Mouse (Mus musculus): ENCODE measurements around the gene Nemp2. TPM values are rescaled to one million over a fixed set of nuclear protein-coding genes. Genes with fewer than 3 reads are reported as not detected.

Nemp2 gene
- polyA plus RNA-seq, 1 experiment, result 2.3 TPM

DNA sequence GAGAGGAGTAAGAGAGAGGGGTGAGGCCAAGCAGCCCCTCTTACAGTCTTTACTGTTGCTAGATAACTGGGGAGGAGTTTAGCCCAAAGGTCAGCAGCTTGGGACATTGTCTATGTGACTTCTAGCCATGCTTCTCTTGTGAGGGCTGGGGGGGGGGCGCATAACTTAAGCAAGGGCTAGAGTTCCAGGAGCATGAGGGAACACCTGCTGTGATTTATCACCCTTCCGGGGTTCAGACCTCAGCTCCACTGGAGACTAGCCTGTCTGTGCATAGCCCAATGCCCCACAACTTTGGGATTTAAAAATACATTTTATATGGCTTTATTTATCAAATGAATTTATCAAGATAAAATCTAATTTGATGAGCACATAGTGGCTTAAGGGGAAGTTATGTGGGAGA, 7.6 kb downstream of the Nemp2 start:
- Histone ChIP-seq H3K27me3 (ENCODE audit: control insufficient read depth, insufficient read depth, low read length) (no peaks in the 10 kb centered on the region), H3K27ac (ENCODE audit: insufficient read depth, low read depth, low read length) (no peak overlapping the region), H3K4me1 (ENCODE audit: control insufficient read depth, insufficient read depth, insufficient read length, low read length) (no peaks in the 10 kb centered on the region), H3K36me3 (ENCODE audit: control insufficient read depth, insufficient read depth, low read length) (no peaks in the 10 kb centered on the region), H3K4me3 (ENCODE audit: low read depth, low read length) (no peak overlapping the region)
- 85% methylated on average over 2 of the region's 2 CpGs for WGBS
- TF ChIP-seq CTCF (IDR thresholded peaks at IDR 0.05; ENCODE audit: extremely low read depth, insufficient read length, insufficient replicate concordance, low read depth, low read length), result no peak
- no peak for TF ChIP-seq POLR2A (IDR thresholded peaks at IDR 0.05; ENCODE audit: low read depth, low read length)

GRCm38 (mm10) chr1:52639090-52639489, 8.6 kb downstream of the Nemp2 start:
- Histone ChIP-seq H3K4me3 (ENCODE audit: low read depth, low read length) (no peak overlapping the region), H3K27me3 (ENCODE audit: control insufficient read depth, insufficient read depth, low read length) (no peaks in the 10 kb centered on the region), H3K36me3 (ENCODE audit: control insufficient read depth, insufficient read depth, low read length) (no peaks in the 10 kb centered on the region), H3K27ac (ENCODE audit: insufficient read depth, low read depth, low read length) (no peak overlapping the region), H3K4me1 (ENCODE audit: control insufficient read depth, insufficient read depth, insufficient read length, low read length) (no peaks in the 10 kb centered on the region)
- TF ChIP-seq CTCF (IDR thresholded peaks at IDR 0.05; ENCODE audit: extremely low read depth, insufficient read length, insufficient replicate concordance, low read depth, low read length) (no peak), POLR2A (IDR thresholded peaks at IDR 0.05; ENCODE audit: low read depth, low read length) (no peak)
- WGBS, result 90% methylated on average over 7 of the region's 7 CpGs

DNA sequence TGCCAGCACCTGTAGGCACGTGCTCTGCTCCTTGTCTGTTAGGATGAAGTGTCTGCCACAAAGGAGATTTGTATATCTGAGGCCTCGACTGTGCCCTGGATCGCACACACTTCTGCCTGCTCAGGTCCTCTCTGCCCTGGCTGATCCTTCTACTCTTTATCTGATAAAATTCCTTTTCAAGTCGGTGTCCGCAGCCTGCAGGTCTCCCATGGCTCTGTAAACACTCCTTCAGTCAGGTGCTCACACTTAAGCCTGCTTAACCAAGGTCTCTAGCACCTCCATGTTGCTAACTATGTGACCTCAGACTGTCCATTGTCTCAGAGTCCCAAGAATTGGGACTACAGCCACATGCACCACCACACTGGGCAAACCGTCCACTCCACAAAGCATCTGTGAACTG, 9.8 kb downstream of the Nemp2 start:
- no peak for TF ChIP-seq POLR2A (IDR thresholded peaks at IDR 0.05; ENCODE audit: low read depth, low read length)
- TF ChIP-seq CTCF (IDR thresholded peaks at IDR 0.05; ENCODE audit: extremely low read depth, insufficient read length, insufficient replicate concordance, low read depth, low read length), result no peak
- Histone ChIP-seq H3K27me3 (ENCODE audit: control insufficient read depth, insufficient read depth, low read length) (no peaks in the 10 kb centered on the region), H3K27ac (ENCODE audit: insufficient read depth, low read depth, low read length) (no peak overlapping the region), H3K4me1 (ENCODE audit: control insufficient read depth, insufficient read depth, insufficient read length, low read length) (no peaks in the 10 kb centered on the region), H3K4me3 (ENCODE audit: low read depth, low read length) (no peak overlapping the region), H3K36me3 (ENCODE audit: control insufficient read depth, insufficient read depth, low read length) (no peaks in the 10 kb centered on the region)
- WGBS, result 76% methylated on average over 6 of the region's 6 CpGs

DNA sequence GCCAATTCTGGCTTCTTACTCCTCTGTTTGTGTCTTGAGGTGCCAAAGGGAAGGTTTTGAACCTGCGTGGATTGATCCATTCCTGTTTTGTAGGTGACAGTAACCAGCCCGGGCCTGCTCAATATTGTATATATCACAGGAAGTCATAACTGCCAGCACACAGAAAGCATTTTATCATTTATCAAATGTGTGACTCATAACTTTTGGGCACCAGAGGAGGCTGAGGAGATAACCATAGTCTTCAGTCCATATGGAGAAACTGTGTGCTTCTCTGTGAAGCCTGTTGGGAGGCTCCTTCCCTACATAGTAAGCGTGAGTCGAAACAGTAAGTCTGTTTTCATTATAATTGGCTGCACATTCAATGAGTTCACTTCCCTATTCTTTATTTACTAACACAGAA, 10.2 kb downstream of the Nemp2 start:
- Histone ChIP-seq H3K4me1 (ENCODE audit: control insufficient read depth, insufficient read depth, insufficient read length, low read length) (no peaks in the 10 kb centered on the region), H3K4me3 (ENCODE audit: low read depth, low read length) (no peak overlapping the region), H3K36me3 (ENCODE audit: control insufficient read depth, insufficient read depth, low read length) (no peaks in the 10 kb centered on the region), H3K27me3 (ENCODE audit: control insufficient read depth, insufficient read depth, low read length) (no peaks in the 10 kb centered on the region), H3K27ac (ENCODE audit: insufficient read depth, low read depth, low read length) (no peak overlapping the region)
- TF ChIP-seq POLR2A (IDR thresholded peaks at IDR 0.05; ENCODE audit: low read depth, low read length) (no peak), CTCF (IDR thresholded peaks at IDR 0.05; ENCODE audit: extremely low read depth, insufficient read length, insufficient replicate concordance, low read depth, low read length) (no peak)
- WGBS, result 84% methylated on average over 4 of the region's 4 CpGs

- Histone ChIP-seq H3K4me1 (ENCODE audit: control insufficient read depth, insufficient read depth, insufficient read length, low read length) (no peaks in the 10 kb centered on the region), H3K4me3 (ENCODE audit: low read depth, low read length) (no peak overlapping the region), H3K36me3 (ENCODE audit: control insufficient read depth, insufficient read depth, low read length) (0 out of 2 replicates have a peak, but pooled peaks cover 3% of the 10 kb centered on the region), H3K27ac (ENCODE audit: insufficient read depth, low read depth, low read length) (no peak overlapping the region), H3K27me3 (ENCODE audit: control insufficient read depth, insufficient read depth, low read length) (no peaks in the 10 kb centered on the region)
- no peak for TF ChIP-seq POLR2A (IDR thresholded peaks at IDR 0.05; ENCODE audit: low read depth, low read length)
- TF ChIP-seq CTCF (IDR thresholded peaks at IDR 0.05; ENCODE audit: extremely low read depth, insufficient read length, insufficient replicate concordance, low read depth, low read length), result no peak
- 74% methylated on average over 11 of the region's 11 CpGs for WGBS
These were observed 17.9 kb downstream of the Nemp2 start for GRCm38 (mm10) chr1:52648153-52649027.

DNA sequence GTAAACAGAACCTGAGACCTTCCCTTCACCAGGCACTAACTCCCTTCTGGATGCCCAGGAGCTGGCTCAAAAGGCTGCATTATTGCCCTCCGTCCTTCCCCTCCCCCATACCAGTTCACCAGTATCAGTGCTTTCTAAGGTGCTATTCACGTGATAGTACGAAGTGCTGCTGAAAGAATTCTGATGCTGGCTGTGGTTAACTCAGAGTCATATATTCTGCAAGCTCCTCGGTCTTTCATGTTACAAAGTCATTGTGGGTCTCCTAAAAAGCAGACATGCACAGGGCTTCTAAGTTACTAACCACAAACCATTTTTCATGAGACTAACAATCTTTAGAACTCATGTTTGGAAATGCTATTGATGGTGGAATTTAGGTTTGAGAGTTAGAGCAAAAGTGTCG, 19.6 kb downstream of the Nemp2 start:
- Histone ChIP-seq H3K27me3 (ENCODE audit: control insufficient read depth, insufficient read depth, low read length) (no peaks in the 10 kb centered on the region), H3K4me3 (ENCODE audit: low read depth, low read length) (no peak overlapping the region), H3K36me3 (ENCODE audit: control insufficient read depth, insufficient read depth, low read length) (0 out of 2 replicates have a peak, but pooled peaks cover 3% of the 10 kb centered on the region), H3K4me1 (ENCODE audit: control insufficient read depth, insufficient read depth, insufficient read length, low read length) (no peaks in the 10 kb centered on the region), H3K27ac (ENCODE audit: insufficient read depth, low read depth, low read length) (no peak overlapping the region)
- TF ChIP-seq CTCF (IDR thresholded peaks at IDR 0.05; ENCODE audit: extremely low read depth, insufficient read length, insufficient replicate concordance, low read depth, low read length) (no peak), POLR2A (IDR thresholded peaks at IDR 0.05; ENCODE audit: low read depth, low read length) (no peak)
- WGBS, result 84% methylated on average over 5 of the region's 5 CpGs

- WGBS, result 73% methylated on average over 3 of the region's 3 CpGs
- no peaks in the 10 kb centered on the region for H3K4me1 ChIP-seq (ENCODE audit: control insufficient read depth, insufficient read depth, insufficient read length, low read length)
- no peak overlapping the region for H3K4me3 ChIP-seq (ENCODE audit: low read depth, low read length)
- TF ChIP-seq CTCF (IDR thresholded peaks at IDR 0.05; ENCODE audit: extremely low read depth, insufficient read length, insufficient replicate concordance, low read depth, low read length) (no peak), POLR2A (IDR thresholded peaks at IDR 0.05; ENCODE audit: low read depth, low read length) (no peak)
- H3K27ac ChIP-seq (ENCODE audit: insufficient read depth, low read depth, low read length), result no peak overlapping the region
- H3K36me3 ChIP-seq (ENCODE audit: control insufficient read depth, insufficient read depth, low read length), result peaks cover 10% of the 10 kb centered on the region
- H3K27me3 ChIP-seq (ENCODE audit: control insufficient read depth, insufficient read depth, low read length), result no peaks in the 10 kb centered on the region
These were observed 22.2 kb downstream of the Nemp2 start for GRCm38 (mm10) chr1:52652601-52653253.

Measured in small intestine, adult 2 months (tissue).